9 mouse cellular contexts compared by ENCODE assay signal in genomic region chr7:100160006-100160405, GRCm38 (mm10). TPM values are rescaled to one million over a fixed set of nuclear protein-coding genes. Genes with fewer than 3 reads are reported as not detected.
DNase-seq lines count a peak whose midpoint lies in the region; ATAC-seq and TF ChIP-seq lines count a peak whose summit lies in the region.
"Had no signal": no experiment of that assay in that cellular context is flagged by ENCODE, and none has a peak within 500 bp of the region (broad histone marks: within the 10 kb centered on the region; RNA-seq: fewer than 3 reads in every experiment).

No protein-coding gene starts in this region.

- DNase-seq in cerebellum, adult 2 months = no peak
- DNase-seq in cerebellum, adult 8-10 months = no peak
- peak; percentile 5 for DNase-seq in right cerebral cortex, adult 18-20 months
- no peak for DNase-seq in right cerebral cortex, postnatal 36 days (ENCODE audit: low spot score in 2 of 2)
- DNase-seq in midbrain, postnatal 0 days (ENCODE audit: low spot score) = no peak
- no peak for DNase-seq in urinary bladder, postnatal 10 days (ENCODE audit: low spot score)

- peak overlapping the region; percentile 86 for H3K4me3 ChIP-seq in cerebellum, adult 2 months (replicated peaks; ENCODE audit: insufficient read depth, low read depth, low read length)
- H3K4me3 ChIP-seq in hindbrain, embryonic 15.5 days = peak overlapping the region; percentile 65
- peak overlapping the region; percentile 77 for H3K4me3 ChIP-seq in midbrain, postnatal 0 days (ENCODE audit: low read depth, low read length)

- no peak for TF ChIP-seq CTCF in cerebellum, adult 2 months (IDR thresholded peaks at IDR 0.05; ENCODE audit: borderline replicate concordance, insufficient read depth, low read depth, low read length)
- no peak for TF ChIP-seq CTCF in midbrain, postnatal 0 days (IDR thresholded peaks at IDR 0.05)

- ATAC-seq in hindbrain, embryonic 15.5 days (ENCODE audit: low FRiP score, low read depth) = no peak
- ATAC-seq in midbrain, postnatal 0 days (ENCODE audit: low FRiP score) = peak; percentile 17; the same call in 1 of the 2 replicates
- ATAC-seq in monocyte, adult 5-6 weeks (replicated peaks; ENCODE audit: insufficient number of reproducible peaks, low FRiP score, low TSS enrichment, poor library complexity, severe bottlenecking) = no peak

- peak overlapping the region; percentile 83 for H3K9ac ChIP-seq in hindbrain, embryonic 15.5 days
- H3K9ac ChIP-seq in midbrain, postnatal 0 days (replicated peaks; ENCODE audit: low read length, poor library complexity, severe bottlenecking) = peak overlapping the region; percentile 93; the same call in 1 of the 2 replicates

- no peak overlapping the region for H3K27ac ChIP-seq in cerebellum, adult 2 months (ENCODE audit: insufficient read depth, low read length)
- H3K27ac ChIP-seq in hindbrain, embryonic 15.5 days (replicated peaks) = peak overlapping the region; percentile 89; the same call in 1 of the 2 replicates
- peak overlapping the region; percentile 93; the same call in 1 of the 2 replicates for H3K27ac ChIP-seq in midbrain, postnatal 0 days (ENCODE audit: low read depth, low read length)

- no peaks in the 10 kb centered on the region for H3K27me3 ChIP-seq in cerebellum, adult 2 months (ENCODE audit: control insufficient read depth, insufficient read depth, low read length)
- H3K27me3 ChIP-seq in hindbrain, embryonic 15.5 days = no peaks in the 10 kb centered on the region
- H3K27me3 ChIP-seq in midbrain, postnatal 0 days (ENCODE audit: insufficient read depth, low read length) = no peaks in the 10 kb centered on the region

- H3K4me2 ChIP-seq in hindbrain, embryonic 15.5 days = peak overlapping the region; percentile 65
- peak overlapping the region; percentile 84 for H3K4me2 ChIP-seq in midbrain, postnatal 0 days (ENCODE audit: low read depth, low read length, poor library complexity, severe bottlenecking)

- 38% methylated on average over 7 of the region's 7 CpGs for WGBS in cerebellum, adult 2 months
- 63% methylated on average over 7 of the region's 7 CpGs for WGBS in hindbrain, embryonic 15.5 days
- 67% methylated on average over 7 of the region's 7 CpGs for WGBS in midbrain, postnatal 0 days

- H3K4me1 ChIP-seq in cerebellum, adult 2 months (ENCODE audit: control insufficient read depth, insufficient read depth, low read length) = peaks cover 2% of the 10 kb centered on the region; the same call in 1 of the 2 replicates
- H3K4me1 ChIP-seq in hindbrain, embryonic 15.5 days (replicated peaks) = peaks cover 7% of the 10 kb centered on the region
- no peaks in the 10 kb centered on the region for H3K4me1 ChIP-seq in midbrain, postnatal 0 days (ENCODE audit: insufficient read depth, low read length)

- H3K9me3 ChIP-seq in hindbrain, embryonic 15.5 days = no peaks in the 10 kb centered on the region
- H3K9me3 ChIP-seq in midbrain, postnatal 0 days (ENCODE audit: low read length) = no peaks in the 10 kb centered on the region

- no peaks in the 10 kb centered on the region for H3K36me3 ChIP-seq in hindbrain, embryonic 15.5 days
- no peaks in the 10 kb centered on the region for H3K36me3 ChIP-seq in midbrain, postnatal 0 days (ENCODE audit: insufficient read depth, low read length)

- no peak for TF ChIP-seq POLR2A in cerebellum, adult 2 months (IDR thresholded peaks at IDR 0.05; ENCODE audit: borderline replicate concordance, insufficient read depth, low read length)

RNA-seq across cellular contexts. Expression of gene Lipt2, which starts 0.9 kb away (rescaled TPM):
- polyA plus RNA-seq in cerebellum, adult 2 months (2012; rRNA removed) = 6.9 and 7.5 TPM in 2 replicates
- polyA plus RNA-seq in hindbrain, embryonic 15.5 days (2015; fragmentation: Nextera tagmentation; extraction: Ambion mirVana) = 16.8 and 19.6 TPM in 2 replicates
- 15.5 and 16.6 TPM in 2 replicates for total RNA-seq in midbrain, postnatal 0 days (2014; rRNA removed)
- polyA plus RNA-seq in midbrain, postnatal 0 days (2015; fragmentation: Nextera tagmentation; extraction: Ambion mirVana) = 17.1 and 19.5 TPM in 2 replicates
- 1.9 to 4.9 TPM in 2 of 3 replicates, not detected in the other for total RNA-seq in monocyte, adult 5-6 weeks (2017)

RNA-seq across cellular contexts. Expression of gene Kcne3, which starts 16.3 kb away (rescaled TPM):
- not detected in 2 replicates for polyA plus RNA-seq in cerebellum, adult 2 months (2012; rRNA removed)
- polyA plus RNA-seq in hindbrain, embryonic 15.5 days (2015; fragmentation: Nextera tagmentation; extraction: Ambion mirVana) = 0.82 and 0.90 TPM in 2 replicates
- total RNA-seq in midbrain, postnatal 0 days (2014; rRNA removed) = not detected in 2 replicates
- 0.27 TPM in 1 of 2 replicates, not detected in the other for polyA plus RNA-seq in midbrain, postnatal 0 days (2015; fragmentation: Nextera tagmentation; extraction: Ambion mirVana)
- 0.43 to 1.1 TPM (median 0.87 TPM) in 3 replicates for total RNA-seq in monocyte, adult 5-6 weeks (2017)
- polyA plus RNA-seq: C2C12 had no signal

RNA-seq across cellular contexts. Expression of gene Pold3, which starts 38.6 kb away (rescaled TPM):
- 25.8 and 27.3 TPM in 2 replicates for polyA plus RNA-seq in cerebellum, adult 2 months (2012; rRNA removed)
- polyA plus RNA-seq in hindbrain, embryonic 15.5 days (2015; fragmentation: Nextera tagmentation; extraction: Ambion mirVana) = 44.9 and 45.6 TPM in 2 replicates
- 35.5 and 37.7 TPM in 2 replicates for total RNA-seq in midbrain, postnatal 0 days (2014; rRNA removed)
- polyA plus RNA-seq in midbrain, postnatal 0 days (2015; fragmentation: Nextera tagmentation; extraction: Ambion mirVana) = 40.5 and 42.6 TPM in 2 replicates
- 56.5 to 79.7 TPM (median 70.0 TPM) in 3 replicates for total RNA-seq in monocyte, adult 5-6 weeks (2017)
